Mouse (Mus musculus): ENCODE data around the gene Cttn. TPM values are rescaled to one million over a fixed set of nuclear protein-coding genes. Genes with fewer than 3 reads are reported as not detected.
A peak's percentile ranks its signal among the peaks of the same experiment; 100 is the strongest.

Cttn gene
- polyA plus RNA-seq, 2 experiments, result 31.0 to 31.5 TPM

GRCm38 (mm10) chr7:144479569-144479968 is 8.8 kb upstream of the Cttn start:
- Histone ChIP-seq H3K27me3 (ENCODE audit: control insufficient read depth, insufficient read depth, low read length) (no peaks in the 10 kb centered on the region), H3K4me1 (replicated peaks; ENCODE audit: control insufficient read depth in 2 of 2, insufficient read depth in 2 of 2, low read length in 1 of 2) (no peaks in the 10 kb centered on the region), H3K4me3 (ENCODE audit: insufficient read depth in 1 of 2, low read depth in 2 of 2, low read length in 2 of 2) (no peak overlapping the region), H3K9ac (replicated peaks) (no peak overlapping the region), H3K9me3 (ENCODE audit: control insufficient read depth, low read length) (no peaks in the 10 kb centered on the region), H3K27ac (no peak overlapping the region), H3K4me2 (ENCODE audit: low read depth) (no peak overlapping the region), H3K36me3 (replicated peaks; ENCODE audit: control insufficient read depth, insufficient read depth, low read depth) (peaks cover 16% of the 10 kb centered on the region)
- TF ChIP-seq CTCF (IDR thresholded peaks at IDR 0.05; ENCODE audit: low read depth) (no peak), EP300 (IDR thresholded peaks at IDR 0.05; ENCODE audit: low read depth) (no peak)
- ATAC-seq (ENCODE audit: insufficient read depth), result no peak
- DNase-seq (ENCODE audit: low read depth in 3 of 3, low spot score in 3 of 3), result no peak
- 95% methylated on average over 1 of the region's 1 CpGs for WGBS (ENCODE audit: insufficient replicate concordance)

GRCm38 (mm10) chr7:144475741-144476140 is 4.9 kb upstream of the Cttn start:
- no peak overlapping the region for H3K9ac ChIP-seq (replicated peaks)
- no peak overlapping the region for H3K4me3 ChIP-seq (ENCODE audit: insufficient read depth in 1 of 2, low read depth in 2 of 2, low read length in 2 of 2)
- H3K4me1 ChIP-seq (replicated peaks; ENCODE audit: control insufficient read depth in 2 of 2, insufficient read depth in 2 of 2, low read length in 1 of 2), result peaks cover 0 to 2% of the 10 kb centered on the region in 2 experiments; a peak in 3 of 4 replicates
- H3K4me2 ChIP-seq (ENCODE audit: low read depth), result no peak overlapping the region
- ATAC-seq (ENCODE audit: insufficient read depth) (no peak), DNase-seq (ENCODE audit: low read depth in 3 of 3, low spot score in 3 of 3) (no peak)
- H3K27me3 ChIP-seq (ENCODE audit: control insufficient read depth, insufficient read depth, low read length), result no peaks in the 10 kb centered on the region
- TF ChIP-seq CTCF (IDR thresholded peaks at IDR 0.05; ENCODE audit: low read depth) (no peak), EP300 (IDR thresholded peaks at IDR 0.05; ENCODE audit: low read depth) (no peak)
- 80% methylated on average over 3 of the region's 3 CpGs for WGBS (ENCODE audit: insufficient replicate concordance)
- no peaks in the 10 kb centered on the region for H3K9me3 ChIP-seq (ENCODE audit: control insufficient read depth, low read length)
- H3K36me3 ChIP-seq (replicated peaks; ENCODE audit: control insufficient read depth, insufficient read depth, low read depth), result no peaks in the 10 kb centered on the region; the same call in 1 of the 2 replicates
- no peak overlapping the region for H3K27ac ChIP-seq

GRCm38 (mm10) chr7:144473486-144473885 is 2.7 kb upstream of the Cttn start:
- no peak overlapping the region for H3K4me2 ChIP-seq (ENCODE audit: low read depth)
- DNase-seq (ENCODE audit: low read depth in 3 of 3, low spot score in 3 of 3) (no peak), ATAC-seq (ENCODE audit: insufficient read depth) (no peak)
- H3K4me1 ChIP-seq (replicated peaks; ENCODE audit: control insufficient read depth in 2 of 2, insufficient read depth in 2 of 2, low read length in 1 of 2), result peaks cover 0 to 6% of the 10 kb centered on the region in 2 experiments; a peak in 3 of 4 replicates
- TF ChIP-seq CTCF (IDR thresholded peaks at IDR 0.05; ENCODE audit: low read depth) (no peak), EP300 (IDR thresholded peaks at IDR 0.05; ENCODE audit: low read depth) (no peak)
- no peak overlapping the region for H3K27ac ChIP-seq
- no peaks in the 10 kb centered on the region for H3K9me3 ChIP-seq (ENCODE audit: control insufficient read depth, low read length)
- H3K4me3 ChIP-seq (ENCODE audit: insufficient read depth in 1 of 2, low read depth in 2 of 2, low read length in 2 of 2), result no peak overlapping the region
- no peaks in the 10 kb centered on the region for H3K36me3 ChIP-seq (replicated peaks; ENCODE audit: control insufficient read depth, insufficient read depth, low read depth)
- no peaks in the 10 kb centered on the region for H3K27me3 ChIP-seq (ENCODE audit: control insufficient read depth, insufficient read depth, low read length)
- WGBS (ENCODE audit: insufficient replicate concordance), result 60% methylated on average over 4 of the region's 4 CpGs
- no peak overlapping the region for H3K9ac ChIP-seq (replicated peaks)

GRCm38 (mm10) chr7:144471103-144471502 is 294 bp upstream of the Cttn start:
- no peak overlapping the region for H3K27ac ChIP-seq
- H3K36me3 ChIP-seq (replicated peaks; ENCODE audit: control insufficient read depth, insufficient read depth, low read depth), result no peaks in the 10 kb centered on the region
- no peaks in the 10 kb centered on the region for H3K27me3 ChIP-seq (ENCODE audit: control insufficient read depth, insufficient read depth, low read length)
- TF ChIP-seq CTCF (IDR thresholded peaks at IDR 0.05; ENCODE audit: low read depth) (no peak), EP300 (IDR thresholded peaks at IDR 0.05; ENCODE audit: low read depth) (no peak)
- H3K9me3 ChIP-seq (ENCODE audit: control insufficient read depth, low read length), result no peaks in the 10 kb centered on the region
- WGBS (ENCODE audit: insufficient replicate concordance), result 38% methylated on average over 2 of the region's 2 CpGs
- H3K9ac ChIP-seq (replicated peaks), result peak overlapping the region; percentile 92
- peaks cover 0 to 6% of the 10 kb centered on the region in 2 experiments; a peak in 3 of 4 replicates for H3K4me1 ChIP-seq (replicated peaks; ENCODE audit: control insufficient read depth in 2 of 2, insufficient read depth in 2 of 2, low read length in 1 of 2)
- peak overlapping the region; percentile 94 for H3K4me2 ChIP-seq (ENCODE audit: low read depth)
- ATAC-seq (ENCODE audit: insufficient read depth), result no peak
- DNase-seq (ENCODE audit: low read depth in 3 of 3, low spot score in 3 of 3), result no peak
- H3K4me3 ChIP-seq (ENCODE audit: insufficient read depth in 1 of 2, low read depth in 2 of 2, low read length in 2 of 2), result peak overlapping the region; percentile 80 to 93

- Histone ChIP-seq H3K9ac (replicated peaks) (peak overlapping the region; percentile 92), H3K4me3 (ENCODE audit: insufficient read depth in 1 of 2, low read depth in 2 of 2, low read length in 2 of 2) (peak overlapping the region; percentile 80 to 93), H3K27ac (peak overlapping the region; percentile 39; the same call in 1 of the 2 replicates), H3K4me2 (ENCODE audit: low read depth) (peak overlapping the region; percentile 94), H3K36me3 (replicated peaks; ENCODE audit: control insufficient read depth, insufficient read depth, low read depth) (no peaks in the 10 kb centered on the region; the same call in none of the 2 replicates), H3K27me3 (ENCODE audit: control insufficient read depth, insufficient read depth, low read length) (no peaks in the 10 kb centered on the region), H3K9me3 (ENCODE audit: control insufficient read depth, low read length) (no peaks in the 10 kb centered on the region), H3K4me1 (replicated peaks; ENCODE audit: control insufficient read depth in 2 of 2, insufficient read depth in 2 of 2, low read length in 1 of 2) (peaks cover 0 to 6% of the 10 kb centered on the region in 2 experiments; a peak in 3 of 4 replicates)
- 9% methylated on average over 31 of the region's 31 CpGs for WGBS (ENCODE audit: insufficient replicate concordance)
- TF ChIP-seq CTCF (IDR thresholded peaks at IDR 0.05; ENCODE audit: low read depth), result no peak
- no peak for TF ChIP-seq EP300 (IDR thresholded peaks at IDR 0.05; ENCODE audit: low read depth)
- ATAC-seq (ENCODE audit: insufficient read depth) (peak; percentile 40), DNase-seq (ENCODE audit: low read depth in 3 of 3, low spot score in 3 of 3) (no peak)
Observed at GRCm38 (mm10) chr7:144469908-144470544, 783 bp downstream of the Cttn start.

Measured in liver, embryonic 14.5 days (tissue).